Mouse (Mus musculus): ENCODE results near the gene Tnxb.
A peak's percentile ranks its signal among the peaks of the same experiment; 100 is the strongest.

Tnxb gene

DNA sequence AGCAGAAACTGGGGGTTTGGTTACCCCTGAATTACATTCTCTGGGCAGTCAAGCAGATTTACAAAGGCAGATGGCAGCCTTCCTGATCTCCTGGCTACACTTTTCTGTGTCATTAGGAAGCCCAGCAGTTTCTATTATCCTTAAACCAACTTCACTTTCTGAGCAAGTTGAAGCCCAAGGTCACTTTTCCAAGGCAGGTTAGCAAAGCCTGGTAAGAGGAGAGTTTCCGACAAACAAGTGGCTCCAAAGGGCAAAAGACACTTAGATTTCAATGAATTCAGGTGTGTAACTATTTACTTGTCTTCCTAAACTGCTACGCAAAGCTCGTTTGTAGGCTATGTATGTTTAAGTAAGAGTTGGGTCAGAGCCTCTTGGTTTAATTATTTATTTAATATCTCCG is 27.0 kb upstream of the Tnxb start:
- DNase-seq (ENCODE audit: low read depth, low spot score), result no peak

GRCm38 (mm10) chr17:34643944-34644343 is 26.4 kb upstream of the Tnxb start:
- DNase-seq (ENCODE audit: low read depth, low spot score), result no peak

DNA sequence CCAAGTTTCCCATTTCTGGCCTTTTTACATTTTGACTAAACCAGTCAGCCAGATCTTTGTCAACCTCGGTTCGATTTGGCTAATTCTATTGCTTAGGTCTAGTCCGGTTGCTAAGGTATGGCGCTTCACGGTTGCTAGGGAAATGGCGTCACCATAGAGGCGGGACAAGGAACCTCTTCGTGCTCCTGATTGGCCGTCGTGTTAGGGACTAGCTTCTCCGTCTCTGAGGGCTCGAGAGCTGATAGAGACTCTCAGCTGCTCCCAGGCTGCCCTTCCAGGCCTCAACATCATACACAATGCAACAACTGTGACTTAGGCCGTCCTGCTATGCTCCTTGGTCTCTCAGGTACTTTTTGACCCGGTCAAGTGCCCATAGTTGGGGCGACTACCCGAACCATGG is 25.7 kb upstream of the Tnxb start, which contains the start of gene Fkbpl:
Fkbpl (plus strand) TSS at position 157 of the 400 bp plus-strand sequence.
- peak; percentile 96 for DNase-seq (ENCODE audit: low read depth, low spot score)

DNA sequence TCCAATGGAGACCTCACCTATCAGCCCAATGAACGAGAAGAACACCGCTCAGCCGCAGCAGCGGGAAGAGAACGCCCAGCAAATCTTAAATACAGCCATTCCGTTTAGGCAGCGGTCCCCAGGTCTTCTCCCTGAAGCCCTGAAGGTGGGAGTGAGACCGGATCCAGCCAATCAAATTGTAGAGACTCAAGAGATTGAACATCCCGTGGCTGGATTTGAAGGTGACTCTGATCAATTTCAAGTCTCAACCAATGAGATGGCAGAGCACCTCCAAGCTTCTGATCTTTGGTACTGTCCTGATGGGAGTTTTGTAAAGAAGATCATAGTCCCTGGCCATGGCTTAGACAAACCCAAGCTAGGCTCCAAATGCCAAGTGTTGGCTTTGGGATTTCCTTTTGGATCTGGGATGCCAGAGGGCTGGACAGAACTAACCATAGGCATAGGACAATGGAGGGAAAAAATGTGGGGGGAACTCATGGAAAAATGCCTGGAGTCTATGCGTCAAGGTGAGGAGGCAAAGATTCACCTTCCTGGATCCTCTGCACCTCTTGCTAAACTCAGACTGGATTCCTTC is 25.0 kb upstream of the Tnxb start:
- no peak for DNase-seq (ENCODE audit: low read depth, low spot score)

DNA sequence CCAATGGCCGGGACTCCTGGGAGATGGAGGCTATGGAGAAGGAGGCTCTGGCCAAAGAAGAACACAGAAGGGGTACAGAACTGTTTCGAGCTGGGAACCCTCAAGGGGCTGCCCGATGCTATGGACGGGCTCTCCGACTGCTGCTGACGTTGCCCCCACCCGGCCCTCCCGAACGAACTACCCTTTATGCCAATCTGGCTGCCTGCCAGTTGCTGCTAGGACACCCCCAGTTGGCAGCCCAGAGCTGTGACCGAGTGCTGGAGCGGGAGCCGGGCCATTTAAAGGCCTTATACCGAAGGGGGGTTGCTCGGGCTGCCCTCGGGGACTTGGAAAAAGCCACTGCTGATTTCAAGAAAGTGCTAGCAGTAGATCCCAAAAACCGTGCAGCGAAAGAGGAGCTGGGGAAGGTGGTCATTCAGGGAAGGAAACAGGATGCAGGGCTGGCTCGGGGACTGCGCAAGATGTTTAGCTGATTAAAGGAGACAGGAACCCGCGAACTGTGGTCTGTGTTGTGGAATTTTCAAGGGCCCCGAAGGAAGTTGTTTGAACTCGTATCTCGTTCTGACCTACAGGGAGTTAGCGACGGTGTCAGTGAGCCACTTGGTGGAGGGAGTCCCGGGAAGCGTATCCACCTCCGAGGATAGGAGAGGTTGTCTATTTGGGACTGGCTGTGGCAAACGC is 24.4 kb upstream of the Tnxb start:
- DNase-seq (ENCODE audit: low read depth, low spot score), result no peak

- DNase-seq (ENCODE audit: low read depth, low spot score), result peak; percentile 98
Measured at GRCm38 (mm10) chr17:34646906-34647787, 23.2 kb upstream of the Tnxb start, which contains the start of gene Atf6b. Gene Atf6b, plus strand, starts transcription at chr17:34647146.

DNA sequence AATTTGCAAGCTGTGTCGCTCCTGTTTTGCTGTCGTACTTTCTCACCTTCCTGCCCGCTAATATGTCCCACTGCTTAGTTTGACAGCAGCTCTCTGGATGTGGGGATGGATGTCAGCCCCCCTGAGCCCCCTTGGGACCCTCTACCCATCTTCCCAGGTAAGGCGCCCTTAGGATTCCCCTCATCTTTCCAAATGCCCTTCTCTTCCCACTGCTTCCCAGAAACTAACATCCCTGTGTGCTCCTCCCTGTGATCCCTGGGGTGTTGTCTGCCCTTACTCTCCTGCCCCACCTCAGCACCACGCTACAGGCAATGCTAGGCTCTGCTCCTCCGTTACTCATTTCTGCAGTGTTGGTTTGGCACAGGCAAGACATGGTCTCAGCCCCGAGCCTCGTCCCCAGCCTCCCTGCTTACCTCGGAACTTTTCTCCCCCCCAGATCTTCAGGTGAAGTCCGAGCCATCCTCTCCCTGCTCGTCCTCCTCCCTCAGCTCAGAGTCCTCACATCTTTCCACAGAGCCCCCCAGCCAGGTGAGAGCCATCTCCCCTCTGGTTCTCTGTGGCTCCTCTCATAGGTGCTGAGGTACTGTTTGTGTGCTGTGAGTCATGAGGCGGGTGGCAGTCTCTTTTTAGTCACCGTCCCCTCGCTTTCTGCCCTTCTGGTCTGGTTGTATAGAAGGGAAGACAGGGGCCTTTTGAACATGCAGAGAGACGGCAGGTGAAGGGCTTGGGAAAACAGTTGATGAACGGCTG is 22.0 kb upstream of the Tnxb start:
- no peak for DNase-seq (ENCODE audit: low read depth, low spot score)

GRCm38 (mm10) chr17:34649106-34649864 is 21.1 kb upstream of the Tnxb start:
- no peak for DNase-seq (ENCODE audit: low read depth, low spot score)

GRCm38 (mm10) chr17:34650781-34651180 is 19.6 kb upstream of the Tnxb start:
- no peak for DNase-seq (ENCODE audit: low read depth, low spot score)

DNA sequence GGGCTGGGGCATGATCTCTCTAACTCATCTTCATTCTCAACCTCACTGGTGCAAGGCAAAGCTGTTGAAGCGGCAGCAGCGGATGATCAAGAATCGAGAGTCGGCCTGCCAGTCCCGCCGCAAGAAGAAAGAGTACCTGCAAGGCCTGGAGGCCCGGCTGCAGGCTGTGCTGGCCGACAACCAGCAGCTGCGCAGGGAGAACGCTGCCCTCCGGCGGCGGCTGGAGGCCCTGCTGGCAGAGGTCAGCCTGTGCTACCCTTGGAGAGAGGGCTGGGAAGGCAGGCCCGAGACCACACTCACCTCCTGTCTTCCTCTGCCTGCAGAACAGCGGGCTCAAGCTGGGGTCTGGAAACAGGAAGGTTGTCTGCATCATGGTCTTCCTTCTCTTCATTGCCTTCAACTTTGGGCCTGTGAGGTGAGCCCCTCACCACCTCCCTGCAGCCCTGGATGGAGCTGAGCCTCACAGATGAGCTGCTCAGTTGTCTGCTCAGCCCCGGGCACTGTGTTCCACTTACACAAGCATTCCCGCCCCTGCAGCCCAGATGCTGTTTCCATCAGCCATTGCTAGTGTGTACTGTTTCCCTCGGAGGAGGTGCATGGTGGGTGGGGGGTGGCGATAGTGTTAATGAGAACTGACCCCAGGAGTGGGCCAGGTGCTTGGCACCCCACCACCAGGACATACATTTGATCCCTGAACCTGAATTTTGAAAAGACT is 18.7 kb upstream of the Tnxb start:
- DNase-seq (ENCODE audit: low read depth, low spot score), result peak; percentile 32

GRCm38 (mm10) chr17:34652546-34652945 is 17.8 kb upstream of the Tnxb start:
- DNase-seq (ENCODE audit: low read depth, low spot score), result no peak

DNA sequence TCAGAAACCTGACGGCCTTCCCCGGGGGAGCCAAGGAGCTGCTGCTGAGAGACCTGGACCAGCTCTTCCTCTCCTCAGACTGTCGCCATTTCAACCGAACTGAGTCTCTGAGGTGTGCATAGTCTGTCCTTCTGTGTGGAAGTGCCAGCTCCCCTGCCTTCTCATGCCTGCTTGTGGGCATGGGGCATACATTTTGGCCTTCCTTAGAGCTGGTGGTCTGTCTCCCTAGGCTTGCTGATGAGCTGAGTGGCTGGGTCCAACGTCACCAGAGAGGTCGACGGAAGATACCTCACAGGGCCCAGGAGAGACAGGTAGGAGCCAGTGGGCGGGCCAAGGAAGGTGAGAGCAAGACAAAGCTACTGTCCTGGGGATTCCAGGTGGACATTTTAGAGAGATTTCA is 17.4 kb upstream of the Tnxb start:
- DNase-seq (ENCODE audit: low read depth, low spot score), result no peak

GRCm38 (mm10) chr17:34653746-34654285 is 16.5 kb upstream of the Tnxb start:
- peak; percentile 45 for DNase-seq (ENCODE audit: low read depth, low spot score)

GRCm38 (mm10) chr17:34654392-34654791 is 15.9 kb upstream of the Tnxb start:
- no peak for DNase-seq (ENCODE audit: low read depth, low spot score)

DNA sequence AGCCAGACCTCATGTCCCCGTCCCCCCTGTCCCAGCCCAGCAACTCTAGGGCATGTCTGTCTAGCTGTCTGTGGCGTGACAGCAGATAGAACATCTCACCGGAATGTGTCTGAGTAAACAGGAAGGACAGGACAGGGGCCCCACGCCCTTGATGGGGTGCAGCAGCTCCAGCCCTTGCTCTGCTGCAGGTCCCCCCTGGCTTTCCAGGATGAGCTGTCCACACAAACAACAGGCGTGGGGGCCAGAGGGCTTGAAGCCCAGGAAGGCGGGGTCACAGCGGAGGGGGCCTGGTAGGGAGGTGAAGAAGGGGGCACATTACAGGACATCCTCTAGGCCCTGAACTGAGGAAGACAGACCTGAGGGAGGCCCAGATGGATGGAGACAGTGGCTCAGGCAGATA is 15.2 kb upstream of the Tnxb start:
- DNase-seq (ENCODE audit: low read depth, low spot score), result no peak

DNA sequence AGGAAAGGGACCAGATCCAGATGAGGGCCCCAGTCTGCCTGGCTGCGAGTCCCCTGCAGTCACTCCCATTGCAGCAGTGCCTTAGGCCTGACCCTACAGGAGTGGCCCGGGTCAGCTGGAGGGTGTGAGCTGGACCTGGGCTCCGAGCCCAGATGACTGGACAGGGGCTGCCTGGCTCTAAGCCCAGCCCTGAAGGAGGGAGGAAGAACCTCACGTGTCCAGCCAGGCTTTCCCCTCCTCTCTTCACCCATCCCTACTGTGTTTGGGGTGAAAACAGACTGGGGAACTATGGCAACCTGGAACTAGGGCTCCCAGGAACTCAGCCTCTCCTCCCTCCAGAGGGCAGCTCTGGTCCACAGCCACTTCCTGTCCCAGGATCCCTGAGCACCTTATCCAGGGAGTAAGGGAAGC is 14.7 kb upstream of the Tnxb start:
- DNase-seq (ENCODE audit: low read depth, low spot score), result no peak

- DNase-seq (ENCODE audit: low read depth, low spot score), result no peak
Measured at GRCm38 (mm10) chr17:34656666-34657065, 13.7 kb upstream of the Tnxb start.

DNA sequence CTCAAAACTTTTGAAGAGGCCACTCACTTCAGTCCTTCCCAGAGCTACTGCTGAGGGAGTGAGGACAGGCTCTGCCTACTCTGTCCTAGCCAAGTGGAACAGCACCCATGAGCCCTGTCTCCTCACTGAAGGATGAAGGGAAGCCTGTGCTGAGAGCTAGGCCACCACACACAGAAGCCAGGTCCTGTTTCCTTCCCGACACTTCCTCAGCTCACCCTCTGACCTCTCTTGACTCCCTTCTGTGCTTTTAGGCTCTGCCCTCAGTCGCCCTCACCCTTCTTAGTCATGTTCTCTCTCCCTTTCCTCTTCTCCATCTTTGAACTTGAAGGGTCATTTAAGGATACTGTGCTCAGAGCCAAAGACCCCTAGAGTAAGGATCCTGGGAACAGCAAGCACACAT is 13.1 kb upstream of the Tnxb start:
- DNase-seq (ENCODE audit: low read depth, low spot score), result no peak

- no peak for DNase-seq (ENCODE audit: low read depth, low spot score)
Measured at GRCm38 (mm10) chr17:34658145-34658544, 12.2 kb upstream of the Tnxb start.

- no peak for DNase-seq (ENCODE audit: low read depth, low spot score)
Measured at GRCm38 (mm10) chr17:34658591-34658990, 11.7 kb upstream of the Tnxb start.

All from CD4-positive helper T cell, adult 2 months (primary cell).